Mouse (Mus musculus) lung, postnatal 0 days (tissue): ENCODE results near the gene Fam169a.

Source experiments
- CTCF ChIP-seq: IDR thresholded peaks from 2 replicates; pipeline ENCODE4 v1.5.1; 2016; ENCODE audit warnings: antibody characterized with exemption, mild to moderate bottlenecking
- EP300 ChIP-seq: IDR thresholded peaks from 2 replicates; pipeline ENCODE4 v1.6.1; 2016; ENCODE audit warnings: antibody characterized with exemption, mild to moderate bottlenecking, control low read depth

- TF ChIP-seq CTCF (no peak), EP300 (no peak)
Observed at GRCm38 (mm10) chr13:97088183-97088582, 21.1 kb downstream of the Fam169a start.
